Mouse (Mus musculus) lung, postnatal 36 days (tissue): ENCODE measurements at regions not wholly inside any gene's neighbourhood (a gene's known extent, or its start where the extent isn't known, plus 50 kb on each side); places are given as distances from the start of the nearest gene placed in this dataset.
"Not testable (repeated sequence)": the region's sequence is repeated elsewhere in the genome, so short reads cannot be mapped to it uniquely, and the experiment has no call there.

Experiments used
- DNase-seq: peaks from one replicate; pipeline ENCODE4 v3.0.0; 2022; ENCODE audit warnings: mixed read lengths

- no peak for DNase-seq
These were observed 512.1 kb upstream of the Vrk2 start for GRCm38 (mm10) chr11:27105920-27106319.

GRCm38 (mm10) chr11:27102906-27103305, 509.1 kb upstream of the Vrk2 start:
- DNase-seq: no peak

GRCm38 (mm10) chr11:27102045-27102444, 508.2 kb upstream of the Vrk2 start:
- no peak for DNase-seq

GRCm38 (mm10) chr11:27096615-27097014, 502.8 kb upstream of the Vrk2 start:
- no peak for DNase-seq

- not testable (repeated sequence) for DNase-seq
These were observed 501.7 kb upstream of the Vrk2 start for GRCm38 (mm10) chr11:27095460-27095859.

- DNase-seq: no peak
These were observed 492.7 kb upstream of the Vrk2 start for GRCm38 (mm10) chr11:27086516-27086915.

GRCm38 (mm10) chr11:27081188-27081587, 487.4 kb upstream of the Vrk2 start:
- DNase-seq: no peak

- DNase-seq: no peak
These were observed 476.6 kb upstream of the Vrk2 start for GRCm38 (mm10) chr11:27070381-27070780.

- no peak for DNase-seq
These were observed 433.5 kb upstream of the Vrk2 start for GRCm38 (mm10) chr11:27027243-27027852.

GRCm38 (mm10) chr11:27025500-27025899, 431.7 kb upstream of the Vrk2 start:
- DNase-seq: no peak

GRCm38 (mm10) chr11:26996292-26997099, 402.7 kb upstream of the Vrk2 start:
- no peak for DNase-seq

- DNase-seq: no peak
These were observed 387.4 kb upstream of the Vrk2 start for GRCm38 (mm10) chr11:26981216-26981615.

GRCm38 (mm10) chr11:26972533-26973081, 378.8 kb upstream of the Vrk2 start:
- DNase-seq: no peak

- DNase-seq: no peak
These were observed 377.4 kb upstream of the Vrk2 start for GRCm38 (mm10) chr11:26971161-26971560.

- no peak for DNase-seq
These were observed 373.6 kb upstream of the Vrk2 start for GRCm38 (mm10) chr11:26967427-26967826.

- DNase-seq: peak; percentile 3
These were observed 369.3 kb upstream of the Vrk2 start for GRCm38 (mm10) chr11:26962928-26963667.

- DNase-seq: no peak
These were observed 368.5 kb upstream of the Vrk2 start for GRCm38 (mm10) chr11:26962040-26962927.

- peak; percentile 78 for DNase-seq
These were observed 367.7 kb upstream of the Vrk2 start for GRCm38 (mm10) chr11:26961336-26961980.

- no peak for DNase-seq
These were observed 362.4 kb upstream of the Vrk2 start for GRCm38 (mm10) chr11:26956153-26956552.

GRCm38 (mm10) chr11:26931766-26932165, 338.0 kb upstream of the Vrk2 start:
- DNase-seq: no peak

GRCm38 (mm10) chr11:26907099-26907498, 313.3 kb upstream of the Vrk2 start:
- no peak for DNase-seq

GRCm38 (mm10) chr11:26881635-26882034, 287.8 kb upstream of the Vrk2 start:
- no peak for DNase-seq
